Mouse (Mus musculus): ENCODE measurements around the gene 1700013G24Rik.

The 1700013G24Rik gene

GRCm38 (mm10) chr4:137497367-137497766 lies 44.3 kb downstream of the 1700013G24Rik start:
- DNase-seq (ENCODE audit: low read depth): no peak

DNA sequence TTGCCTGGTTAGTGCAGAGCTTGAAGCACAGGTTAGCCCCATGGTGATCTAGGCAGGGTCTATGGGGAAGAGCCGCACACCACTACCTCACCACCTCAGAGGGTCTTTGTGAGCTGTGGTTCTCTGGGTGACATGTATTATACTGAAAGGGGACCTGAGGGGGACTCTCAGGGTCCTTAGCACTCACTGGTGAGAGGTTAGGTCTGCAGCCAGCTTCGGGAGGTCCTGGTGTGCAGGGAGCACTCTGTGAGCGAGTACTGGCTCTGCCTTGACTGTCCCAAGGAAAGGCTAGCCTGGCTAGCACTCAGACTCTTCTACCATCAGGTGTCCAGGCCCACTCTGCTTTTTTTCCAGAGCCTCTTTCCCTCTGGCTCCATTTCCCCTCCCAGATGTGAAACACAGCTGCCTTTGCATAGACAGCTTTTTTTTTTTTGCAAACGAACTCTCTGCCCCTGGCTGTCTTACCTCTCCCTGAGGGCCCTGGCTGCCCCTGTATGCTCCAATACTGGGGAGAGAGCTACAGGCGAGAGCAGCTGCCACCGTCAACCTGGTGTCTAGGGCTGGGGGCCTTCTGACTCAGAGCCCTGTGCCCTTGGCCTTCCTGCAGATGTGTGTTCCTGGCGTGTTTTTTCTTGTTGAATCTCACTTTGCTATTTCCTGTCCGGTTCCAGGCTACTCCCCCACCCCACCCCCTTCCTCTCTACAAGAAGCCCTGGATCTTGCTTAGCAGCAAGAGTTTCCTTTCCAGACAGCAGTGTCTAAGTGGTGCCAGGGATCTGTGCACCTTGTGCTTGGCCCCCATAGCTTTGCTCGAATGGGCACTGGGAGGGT lies 45.0 kb downstream of the 1700013G24Rik start:
- DNase-seq (ENCODE audit: low read depth): no peak

- DNase-seq (ENCODE audit: low read depth): no peak
These were observed 45.9 kb downstream of the 1700013G24Rik start for GRCm38 (mm10) chr4:137498882-137499583.

GRCm38 (mm10) chr4:137500149-137500548 lies 47.1 kb downstream of the 1700013G24Rik start:
- no peak for DNase-seq (ENCODE audit: low read depth)

GRCm38 (mm10) chr4:137500953-137501352 lies 47.9 kb downstream of the 1700013G24Rik start:
- DNase-seq (ENCODE audit: low read depth): no peak

DNA sequence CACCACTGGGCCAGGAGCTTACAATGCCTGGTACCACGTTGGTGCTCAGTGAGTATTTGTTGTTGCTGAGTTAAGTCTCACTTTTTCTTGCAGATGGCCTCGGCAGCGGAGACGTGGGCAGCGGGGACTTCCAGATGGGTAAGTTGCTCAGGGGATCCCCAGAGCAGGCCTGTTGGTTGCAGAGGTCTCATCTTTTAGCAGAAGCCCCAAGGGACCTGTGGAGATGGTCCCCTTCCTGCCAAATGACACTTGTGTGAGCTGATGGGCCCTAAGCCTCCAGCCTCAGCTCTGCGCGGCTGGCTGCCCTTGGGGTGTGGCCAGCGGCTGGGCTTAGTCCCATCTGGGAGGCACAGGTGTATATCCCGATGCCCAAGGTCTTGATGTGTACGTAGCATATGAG lies 49.1 kb downstream of the 1700013G24Rik start:
- DNase-seq (ENCODE audit: low read depth): no peak

DNA sequence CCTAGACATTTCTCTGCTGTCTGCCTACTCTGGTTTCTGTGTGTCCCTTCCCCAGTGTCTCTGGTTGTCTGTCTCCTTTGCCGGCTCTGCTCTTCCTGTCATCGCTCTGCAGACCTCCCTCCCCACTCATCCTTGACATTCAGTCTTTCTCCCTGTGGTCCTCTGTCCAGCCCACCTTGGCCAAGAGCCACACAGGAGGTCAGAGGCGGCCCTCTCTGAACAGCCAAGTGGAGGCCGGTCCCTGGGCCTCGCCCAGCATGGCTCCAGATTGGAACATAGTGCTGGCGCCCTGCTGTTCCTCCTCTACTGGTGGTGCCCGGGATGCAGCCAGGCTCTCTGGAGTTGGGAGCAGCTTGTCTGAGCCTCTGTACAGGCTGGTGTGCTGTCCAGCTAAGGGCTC lies 49.7 kb downstream of the 1700013G24Rik start:
- DNase-seq (ENCODE audit: low read depth): no peak

DNA sequence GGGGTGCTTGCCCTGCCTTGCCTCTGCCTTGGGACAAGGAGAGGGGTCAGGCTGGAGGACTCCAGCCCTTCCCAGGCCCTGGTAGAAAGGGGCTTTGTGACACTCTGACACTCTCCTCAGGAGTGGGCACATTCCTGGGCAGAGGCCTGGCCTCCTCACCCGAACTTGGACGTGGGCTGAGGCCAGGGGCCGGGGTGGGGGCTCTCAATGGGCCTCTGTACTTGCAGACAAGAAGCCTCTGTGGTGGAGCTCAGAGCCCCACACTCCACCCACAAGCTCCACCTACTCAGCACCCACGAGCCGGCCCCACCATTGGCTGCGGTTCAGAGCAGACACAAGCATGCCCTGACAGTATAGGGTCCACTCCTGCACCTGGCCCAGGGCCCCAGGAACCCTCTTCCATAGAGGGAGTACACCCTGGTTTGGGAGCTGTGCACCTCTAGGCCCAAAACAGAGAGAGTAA lies 50.5 kb downstream of the 1700013G24Rik start:
- no peak for DNase-seq (ENCODE audit: low read depth)

All from naive thymus-derived CD4-positive, alpha-beta T cell, adult 2 months (primary cell).